Mouse (Mus musculus) lung, postnatal 25 days (tissue): Measurements from ENCODE around the gene Mup3.
A peak's percentile ranks its signal among the peaks of the same experiment; 100 is the strongest.
"Not testable (repeated sequence)": the region's sequence is repeated elsewhere in the genome, so short reads cannot be mapped to it uniquely, and the experiment has no call there.

Experiments used
- DNase-seq: peaks from one replicate; pipeline ENCODE4 v3.0.0; 2022; ENCODE audit warnings: low spot score

Gene Mup3

GRCm38 (mm10) chr4:62087241-62087640 lies at the start of gene Mup3:
Mup3 (minus strand) TSS chr4:62087342.
- DNase-seq: no peak

- peak; percentile 8 for DNase-seq
Measured at GRCm38 (mm10) chr4:62133706-62134105, 46.6 kb upstream of the Mup3 start.

- not testable (repeated sequence) for DNase-seq
Measured at GRCm38 (mm10) chr4:62103366-62103765, 16.2 kb upstream of the Mup3 start.

GRCm38 (mm10) chr4:62087953-62088352 lies 811 bp upstream of the Mup3 start:
- no peak for DNase-seq

- no peak for DNase-seq
Measured at GRCm38 (mm10) chr4:62082755-62083154, 4.4 kb downstream of the Mup3 start.

- no peak for DNase-seq
Measured at GRCm38 (mm10) chr4:62075126-62075525, 12.0 kb downstream of the Mup3 start.

GRCm38 (mm10) chr4:62054780-62055179 lies 32.4 kb downstream of the Mup3 start:
- DNase-seq: not testable (repeated sequence)

GRCm38 (mm10) chr4:62054058-62054457 lies 33.1 kb downstream of the Mup3 start, which contains the start of gene Mup20:
Mup20 (minus strand) TSS chr4:62054158.
- not testable (repeated sequence) for DNase-seq
